Comparison of ENCODE assay signal across 18 mouse cellular contexts in the genomic region with DNA sequence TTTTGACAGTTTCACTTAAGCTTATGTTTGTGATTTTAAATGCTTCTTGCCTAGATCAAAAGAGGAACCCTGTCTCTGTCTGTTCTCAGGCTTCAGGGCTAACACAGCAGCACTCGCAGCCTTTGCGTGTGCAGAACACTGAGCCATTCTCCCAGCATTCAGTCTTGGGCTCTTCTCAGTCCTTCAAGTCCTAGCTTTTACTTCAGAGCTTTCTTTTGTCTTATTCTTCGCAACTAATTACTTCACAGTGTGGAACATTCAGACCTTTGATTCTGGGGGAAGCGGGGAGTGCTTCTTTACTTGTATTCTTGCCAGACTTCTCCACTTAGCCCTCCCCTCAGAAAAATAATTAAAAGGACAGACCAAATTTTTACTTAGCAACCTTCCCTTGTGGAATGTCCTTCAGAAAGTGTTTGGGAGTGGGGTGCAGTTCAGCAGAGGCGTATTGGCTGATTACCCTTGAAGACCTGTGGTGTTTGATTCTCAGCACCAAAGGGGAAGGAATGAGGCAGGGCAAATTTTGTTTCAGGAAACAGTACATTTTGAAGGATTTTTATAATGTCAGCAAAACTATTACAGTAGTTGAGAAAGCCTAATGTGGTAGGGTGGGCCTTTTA. TPM values are rescaled to one million over a fixed set of nuclear protein-coding genes. Genes with fewer than 3 reads are reported as not detected.
DNase-seq lines count a peak whose midpoint lies in the region; ATAC-seq and TF ChIP-seq lines count a peak whose summit lies in the region.
"Had no signal": no experiment of that assay in that cellular context is flagged by ENCODE, and none has a peak within 500 bp of the region (broad histone marks: within the 10 kb centered on the region; RNA-seq: fewer than 3 reads in every experiment).

No protein-coding gene starts in this region.

- WGBS in hindbrain, embryonic 15.5 days = 28% methylated on average over 5 of the region's 5 CpGs
- WGBS in hindbrain, embryonic 12.5 days = 30% methylated on average over 5 of the region's 5 CpGs
- WGBS in midbrain, embryonic 15.5 days = 20% methylated on average over 5 of the region's 5 CpGs
- 23% methylated on average over 5 of the region's 5 CpGs for WGBS in midbrain, embryonic 10.5 days
- 5% methylated on average over 5 of the region's 5 CpGs for WGBS in forebrain, postnatal 0 days

- H3K9ac ChIP-seq in hindbrain, embryonic 15.5 days = no peak overlapping the region
- no peak overlapping the region for H3K9ac ChIP-seq in hindbrain, embryonic 12.5 days
- no peak overlapping the region for H3K9ac ChIP-seq in midbrain, embryonic 15.5 days
- no peak overlapping the region for H3K9ac ChIP-seq in forebrain, postnatal 0 days
- H3K9ac ChIP-seq: limb, embryonic 15.5 days; lung, embryonic 15.5 days had no signal

- H3K27ac ChIP-seq in hindbrain, embryonic 15.5 days (replicated peaks) = 0 out of 2 replicates have a peak overlapping the region, but pooled peaks have one; percentile 51
- H3K27ac ChIP-seq in hindbrain, embryonic 12.5 days = no peak overlapping the region
- H3K27ac ChIP-seq in midbrain, embryonic 15.5 days = peak overlapping the region; percentile 30; the same call in 1 of the 2 replicates
- no peak overlapping the region for H3K27ac ChIP-seq in midbrain, embryonic 10.5 days (replicated peaks)
- H3K27ac ChIP-seq in forebrain, postnatal 0 days (ENCODE audit: low read depth, low read length) = peak overlapping the region; percentile 4; the same call in 1 of the 2 replicates
- H3K27ac ChIP-seq: limb, embryonic 15.5 days; lung, embryonic 15.5 days had no signal

- H3K9me3 ChIP-seq in hindbrain, embryonic 15.5 days = no peaks in the 10 kb centered on the region
- no peaks in the 10 kb centered on the region for H3K9me3 ChIP-seq in hindbrain, embryonic 12.5 days (replicated peaks)
- H3K9me3 ChIP-seq in midbrain, embryonic 15.5 days = no peaks in the 10 kb centered on the region
- no peaks in the 10 kb centered on the region for H3K9me3 ChIP-seq in midbrain, embryonic 10.5 days (replicated peaks)
- no peaks in the 10 kb centered on the region for H3K9me3 ChIP-seq in forebrain, postnatal 0 days (ENCODE audit: low read length)
- H3K9me3 ChIP-seq: limb, embryonic 15.5 days; lung, embryonic 15.5 days had no signal

- DNase-seq in midbrain, embryonic 10.5 days (ENCODE audit: low spot score) = no peak
- DNase-seq in brain, adult 2 months (ENCODE audit: low read depth, low spot score) = peak; percentile 37
- DNase-seq in forebrain, postnatal 0 days = peak; percentile 24
- no peak for DNase-seq in cerebellum, adult 11-12 months
- DNase-seq in cerebellum, postnatal 25 days = no peak
- DNase-seq: adrenal gland, adult 2 months; cerebellum, postnatal 14 days; kidney, postnatal 4 days; right cerebral cortex, postnatal 4 days had no signal

- no peak for ATAC-seq in hindbrain, embryonic 15.5 days (ENCODE audit: low FRiP score, low read depth)
- no peak for ATAC-seq in hindbrain, embryonic 12.5 days (ENCODE audit: low FRiP score)
- ATAC-seq in midbrain, embryonic 15.5 days (replicated peaks) = no peak
- ATAC-seq in forebrain, postnatal 0 days = peak; percentile 58
- ATAC-seq: CD4-positive, CD25-positive, alpha-beta regulatory T cell, adult 4 months; midbrain, embryonic 16.5 days; Patski had no signal

- peaks cover 26% of the 10 kb centered on the region for H3K4me1 ChIP-seq in hindbrain, embryonic 15.5 days (replicated peaks)
- H3K4me1 ChIP-seq in hindbrain, embryonic 12.5 days = peaks cover 18% of the 10 kb centered on the region
- H3K4me1 ChIP-seq in midbrain, embryonic 15.5 days = peaks cover 25% of the 10 kb centered on the region
- H3K4me1 ChIP-seq in midbrain, embryonic 10.5 days = peaks cover 39% of the 10 kb centered on the region
- H3K4me1 ChIP-seq in forebrain, postnatal 0 days (ENCODE audit: insufficient read depth) = no peaks in the 10 kb centered on the region; the same call in 1 of the 2 replicates

- H3K36me3 ChIP-seq in hindbrain, embryonic 15.5 days = no peaks in the 10 kb centered on the region
- H3K36me3 ChIP-seq in hindbrain, embryonic 12.5 days = peaks cover 9% of the 10 kb centered on the region; the same call in 1 of the 2 replicates
- no peaks in the 10 kb centered on the region for H3K36me3 ChIP-seq in midbrain, embryonic 15.5 days (replicated peaks)
- peaks cover 12% of the 10 kb centered on the region; the same call in 1 of the 2 replicates for H3K36me3 ChIP-seq in midbrain, embryonic 10.5 days
- no peaks in the 10 kb centered on the region for H3K36me3 ChIP-seq in forebrain, postnatal 0 days (ENCODE audit: insufficient read depth)

- no peaks in the 10 kb centered on the region for H3K27me3 ChIP-seq in hindbrain, embryonic 15.5 days
- H3K27me3 ChIP-seq in hindbrain, embryonic 12.5 days = no peaks in the 10 kb centered on the region
- H3K27me3 ChIP-seq in midbrain, embryonic 15.5 days (replicated peaks) = no peaks in the 10 kb centered on the region
- H3K27me3 ChIP-seq in midbrain, embryonic 10.5 days (ENCODE audit: low read depth, poor library complexity, severe bottlenecking) = no peaks in the 10 kb centered on the region
- H3K27me3 ChIP-seq in forebrain, postnatal 0 days (ENCODE audit: insufficient read depth, low read length) = no peaks in the 10 kb centered on the region
- H3K27me3 ChIP-seq: limb, embryonic 15.5 days; lung, embryonic 15.5 days; Patski had no signal

- no peak overlapping the region for H3K4me2 ChIP-seq in hindbrain, embryonic 15.5 days
- H3K4me2 ChIP-seq in hindbrain, embryonic 12.5 days (replicated peaks) = no peak overlapping the region
- no peak overlapping the region for H3K4me2 ChIP-seq in midbrain, embryonic 15.5 days
- no peak overlapping the region for H3K4me2 ChIP-seq in forebrain, postnatal 0 days (ENCODE audit: low read depth)
- H3K4me2 ChIP-seq: heart, embryonic 11.5 days; limb, embryonic 15.5 days; lung, embryonic 15.5 days had no signal

- no peak overlapping the region for H3K4me3 ChIP-seq in hindbrain, embryonic 15.5 days
- no peak overlapping the region for H3K4me3 ChIP-seq in hindbrain, embryonic 12.5 days
- no peak overlapping the region for H3K4me3 ChIP-seq in midbrain, embryonic 15.5 days
- no peak overlapping the region for H3K4me3 ChIP-seq in midbrain, embryonic 10.5 days
- H3K4me3 ChIP-seq in forebrain, postnatal 0 days (ENCODE audit: low read depth, low read length) = no peak overlapping the region
- H3K4me3 ChIP-seq: limb, embryonic 15.5 days; lung, embryonic 15.5 days had no signal

- TF ChIP-seq CTCF in forebrain, postnatal 0 days (IDR thresholded peaks at IDR 0.05; ENCODE audit: low read depth) = no peak

RNA-seq across cellular contexts. Expression of a gene that starts 18.0 kb away (rescaled TPM):
- polyA plus RNA-seq in hindbrain, embryonic 15.5 days (2015; fragmentation: Nextera tagmentation; extraction: Ambion mirVana) = 206 and 221 TPM in 2 replicates
- 223 and 226 TPM in 2 replicates for polyA plus RNA-seq in hindbrain, embryonic 12.5 days (2016; fragmentation: Nextera tagmentation; extraction: Ambion mirVana)
- 218 and 221 TPM in 2 replicates for polyA plus RNA-seq in midbrain, embryonic 15.5 days (2015; fragmentation: Nextera tagmentation; extraction: Ambion mirVana)
- 166 and 195 TPM in 2 replicates for polyA plus RNA-seq in midbrain, embryonic 10.5 days (2016; fragmentation: Nextera tagmentation; extraction: Ambion mirVana)
- 270 and 334 TPM in 2 replicates for total RNA-seq in forebrain, postnatal 0 days (2014; rRNA removed)
- polyA plus RNA-seq in forebrain, postnatal 0 days (2015; fragmentation: Nextera tagmentation; extraction: Ambion mirVana) = 165 and 175 TPM in 2 replicates

RNA-seq across cellular contexts. Expression of a gene that starts 45.5 kb away (rescaled TPM):
- 95.0 and 109 TPM in 2 replicates for polyA plus RNA-seq in hindbrain, embryonic 15.5 days (2015; fragmentation: Nextera tagmentation; extraction: Ambion mirVana)
- 89.3 and 90.5 TPM in 2 replicates for polyA plus RNA-seq in hindbrain, embryonic 12.5 days (2016; fragmentation: Nextera tagmentation; extraction: Ambion mirVana)
- 106 and 118 TPM in 2 replicates for polyA plus RNA-seq in midbrain, embryonic 15.5 days (2015; fragmentation: Nextera tagmentation; extraction: Ambion mirVana)
- 89.2 and 107 TPM in 2 replicates for polyA plus RNA-seq in midbrain, embryonic 10.5 days (2016; fragmentation: Nextera tagmentation; extraction: Ambion mirVana)
- 59.9 and 78.4 TPM in 2 replicates for total RNA-seq in forebrain, postnatal 0 days (2014; rRNA removed)
- 76.0 and 95.9 TPM in 2 replicates for polyA plus RNA-seq in forebrain, postnatal 0 days (2015; fragmentation: Nextera tagmentation; extraction: Ambion mirVana)

Comparison
In these comparisons a context has a peak if more than half of its experiments do, and no peak if none do; other contexts are left out.
1. H3K27ac ChIP-seq: peak in hindbrain, embryonic 15.5 days (single experiment), midbrain, embryonic 15.5 days (single experiment) and forebrain, postnatal 0 days (single experiment); none in hindbrain, embryonic 12.5 days (single experiment) and midbrain, embryonic 10.5 days (single experiment).
2. DNase-seq: peak in brain, adult 2 months (single experiment) and forebrain, postnatal 0 days (single experiment); none in midbrain, embryonic 10.5 days (single experiment), cerebellum, adult 11-12 months (single experiment) and cerebellum, postnatal 25 days (0 of 2).